Mouse (Mus musculus) embryo, embryonic 10.5 days (tissue): ENCODE results near the gene Slc17a7.
"Not testable (repeated sequence)": the region's sequence is repeated elsewhere in the genome, so short reads cannot be mapped to it uniquely, and the experiment has no call there.

Experiments
- DNase-seq: peaks from one replicate; pipeline ENCODE4 v3.0.0-alpha.2; 2015; ENCODE audit warnings: low spot score

Slc17a7 gene

DNA sequence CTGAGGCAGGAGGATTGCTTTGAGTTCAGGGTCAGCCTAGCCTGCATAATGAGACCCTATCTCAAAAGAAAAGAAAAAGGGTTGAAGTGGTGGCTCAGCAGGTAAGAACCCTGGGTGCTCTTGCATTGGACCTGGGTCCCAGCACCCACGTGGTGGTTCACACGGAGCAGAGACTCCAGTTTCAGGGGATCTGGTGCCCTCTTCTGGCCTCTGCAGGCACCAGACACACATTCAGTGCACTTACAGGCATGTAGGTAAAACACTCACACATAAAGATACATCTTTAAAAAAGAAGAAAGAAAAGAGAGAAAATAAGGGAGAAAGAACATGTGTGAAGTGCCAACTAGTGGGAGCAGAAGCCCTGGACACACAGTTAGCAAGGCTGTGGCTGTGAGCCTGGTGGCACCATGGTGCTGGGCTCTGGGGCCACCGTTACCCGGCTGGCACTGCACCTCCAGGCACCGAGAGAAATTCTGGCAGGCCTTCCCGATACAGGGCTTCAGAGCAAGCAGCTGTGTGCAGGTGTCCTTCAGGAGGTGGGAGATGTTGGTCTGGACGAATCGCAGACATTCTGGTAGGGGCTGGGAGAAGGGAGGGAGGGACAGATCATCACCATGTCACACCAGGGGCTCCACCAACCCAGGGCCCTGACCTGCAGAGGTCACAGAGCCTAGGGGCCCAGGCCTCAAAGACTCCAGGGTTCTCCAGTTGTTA, 30.1 kb upstream of the Slc17a7 start:
- DNase-seq = no peak

DNA sequence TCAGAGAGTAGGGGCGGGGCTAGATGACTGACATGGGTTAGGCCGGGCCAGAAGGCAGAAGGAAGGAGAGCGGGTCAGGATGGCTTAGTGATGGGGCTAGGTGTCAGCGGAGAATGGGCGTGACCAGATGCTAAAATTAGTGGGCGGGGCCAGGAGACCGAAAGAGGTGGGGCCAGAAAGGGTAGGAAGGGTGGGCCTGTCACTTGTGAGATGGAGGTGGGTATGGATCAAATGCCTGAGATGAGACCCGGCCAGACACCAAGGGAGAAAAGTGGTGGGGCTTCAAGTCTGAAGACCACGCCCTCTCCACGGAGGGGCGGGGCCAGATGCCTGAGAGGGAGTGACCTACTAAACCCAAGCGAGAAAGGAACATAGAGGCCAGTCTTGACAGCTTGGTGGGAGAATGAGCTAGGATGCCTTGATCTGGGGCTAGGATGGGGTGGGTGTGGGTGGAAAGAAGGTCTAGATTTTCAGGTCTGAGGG, 29.2 kb upstream of the Slc17a7 start:
- DNase-seq = peak; percentile 67

DNA sequence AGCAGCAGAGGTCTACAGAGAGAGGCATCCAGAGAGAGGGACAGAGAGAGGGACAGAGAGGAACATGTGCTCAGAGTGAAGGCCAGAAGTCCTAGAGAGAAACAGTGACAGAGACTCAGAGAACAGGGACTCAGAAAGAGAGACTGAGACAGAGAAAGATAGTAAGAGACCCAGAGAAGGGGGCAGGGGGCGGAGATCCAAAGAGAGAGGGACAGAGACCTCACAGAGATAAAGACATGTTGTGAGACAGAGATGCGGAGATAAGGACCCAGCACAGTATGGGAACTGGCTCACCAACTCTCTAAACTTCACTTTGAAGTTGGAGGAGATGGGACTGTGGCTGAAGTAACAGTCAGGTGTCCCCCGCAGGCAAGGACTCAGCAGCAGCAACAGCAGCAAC, 28.4 kb upstream of the Slc17a7 start:
- no peak for DNase-seq

DNA sequence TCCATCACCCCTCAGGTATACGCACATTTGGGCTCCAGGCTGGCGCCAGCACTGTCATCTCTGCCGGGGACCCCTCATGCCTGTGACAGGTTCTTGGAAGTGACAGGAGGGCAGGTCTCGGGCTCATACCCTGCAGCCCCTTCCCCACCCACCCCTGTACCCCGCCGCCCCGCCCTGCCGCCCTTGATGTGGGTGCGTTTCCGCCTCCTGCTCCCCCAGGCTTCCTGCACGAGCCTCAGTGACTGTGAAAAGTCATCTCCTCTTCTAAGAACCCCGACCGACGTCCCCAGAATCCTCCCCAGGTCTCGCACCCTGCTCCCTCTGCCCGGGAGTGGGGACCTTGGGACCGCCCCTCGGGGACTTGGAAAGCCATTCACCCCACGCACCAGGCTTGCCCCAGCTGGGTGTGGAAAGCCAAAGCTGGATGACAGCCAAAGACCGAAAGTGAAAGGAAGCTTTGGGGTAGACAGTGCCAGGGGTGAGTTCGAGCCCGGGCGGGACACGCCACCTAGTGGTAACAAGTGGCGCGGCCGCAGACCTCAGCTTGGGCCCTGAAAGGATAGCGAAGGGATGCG, 27.7 kb upstream of the Slc17a7 start, which contains the start of the genes Gm45713 and Flt3l:
Gene Gm45713, minus strand, starts transcription at position 239 of the 575 bp plus-strand sequence.
Gene Flt3l, minus strand, starts transcription at position 440 of the 575 bp plus-strand sequence.
- DNase-seq = peak; percentile 84

DNA sequence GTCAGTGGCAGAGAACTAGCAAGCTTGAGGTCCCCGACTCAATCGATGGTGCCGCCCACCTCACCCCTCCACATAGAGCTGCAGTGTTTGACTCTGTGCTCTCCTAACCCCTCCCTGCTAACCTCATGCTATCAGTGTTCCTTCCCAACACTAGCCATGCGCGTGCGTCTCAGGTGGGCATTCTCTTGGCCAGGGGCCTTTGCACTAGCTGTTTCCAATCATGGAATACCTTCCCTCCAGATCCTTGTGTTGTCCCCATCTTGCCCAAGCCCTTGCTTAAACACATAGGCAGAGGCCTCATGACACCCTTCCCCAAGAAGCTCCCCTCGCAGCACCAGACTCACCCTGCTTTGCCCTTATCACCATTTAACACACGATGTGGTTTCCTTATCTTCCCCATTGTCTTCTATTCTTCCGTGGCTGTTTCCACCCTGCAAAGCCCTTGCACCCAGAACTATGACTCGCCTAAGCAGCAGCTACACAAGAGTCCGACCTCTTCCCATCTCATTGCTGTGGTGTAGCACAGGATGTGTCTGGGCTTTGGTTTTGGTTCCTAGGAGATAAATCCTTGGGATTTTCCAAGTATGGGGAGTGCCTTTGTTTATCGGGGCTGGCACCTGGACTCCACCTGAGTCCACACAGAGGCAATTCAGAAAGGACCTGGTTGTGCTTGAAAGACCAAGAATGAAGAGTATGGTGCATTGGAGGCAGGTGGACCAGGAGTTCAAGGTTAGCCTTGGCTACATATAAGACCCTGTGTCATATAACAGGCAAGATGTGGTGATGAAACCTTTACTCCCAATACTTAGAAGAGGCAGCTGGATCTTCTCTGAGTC, 26.4 kb upstream of the Slc17a7 start:
- no peak for DNase-seq

DNA sequence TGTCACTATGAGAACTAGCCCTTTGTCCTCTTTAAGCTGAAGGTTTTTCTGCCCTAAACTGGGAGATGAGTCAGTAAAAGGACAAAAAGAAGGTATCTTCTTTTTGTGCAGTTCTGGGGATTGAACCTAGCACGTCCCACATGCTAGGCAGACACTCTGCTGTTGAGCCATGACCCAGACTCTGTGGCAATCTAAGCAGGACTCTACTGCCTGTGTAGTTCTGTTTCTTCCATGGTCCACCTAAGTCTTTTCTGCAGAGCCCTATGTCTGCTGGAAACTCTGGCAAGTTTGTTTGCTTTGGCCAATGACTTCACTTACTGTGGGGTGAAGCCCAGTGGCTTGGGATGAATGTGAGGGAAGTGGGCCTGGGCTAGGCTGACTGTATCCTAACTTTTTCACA, 25.3 kb upstream of the Slc17a7 start:
- no peak for DNase-seq

DNA sequence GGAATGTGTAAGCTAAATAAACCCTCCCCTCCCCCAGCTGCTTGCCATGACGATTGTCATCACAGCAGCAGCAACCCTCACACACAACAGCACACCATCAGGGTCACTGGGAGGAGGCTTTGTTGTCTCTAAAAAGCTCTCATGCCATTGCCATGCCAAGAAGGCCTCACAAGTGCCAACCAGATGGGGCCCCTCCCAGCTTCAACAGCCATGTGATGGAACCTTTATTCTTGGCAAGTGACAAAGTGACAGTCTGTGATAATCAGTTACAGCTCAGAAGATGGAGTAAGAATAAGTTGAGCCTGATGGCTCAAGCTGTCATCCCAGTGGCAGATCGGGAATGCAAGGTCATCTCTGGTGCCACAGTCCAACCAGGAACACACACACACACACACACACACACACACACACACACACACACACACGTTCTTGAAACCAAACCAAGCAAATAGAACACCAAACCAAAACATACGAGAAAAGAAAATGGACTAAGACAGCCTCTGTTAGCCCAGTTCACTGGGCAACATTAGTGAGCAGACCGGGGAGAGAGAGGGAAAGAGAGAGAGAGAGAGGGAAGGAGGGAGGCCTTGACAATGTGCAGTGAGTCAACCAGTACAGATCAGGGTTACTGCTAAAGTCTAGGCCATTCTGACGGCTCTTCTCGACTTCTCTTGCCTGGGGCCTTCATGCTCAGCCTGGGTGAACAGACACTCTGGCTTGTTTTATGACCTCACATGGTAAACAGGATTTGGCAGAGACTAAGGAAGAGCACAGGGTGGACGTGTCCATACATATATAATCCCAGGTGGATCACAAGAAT, 23.6 kb upstream of the Slc17a7 start:
- no peak for DNase-seq

DNA sequence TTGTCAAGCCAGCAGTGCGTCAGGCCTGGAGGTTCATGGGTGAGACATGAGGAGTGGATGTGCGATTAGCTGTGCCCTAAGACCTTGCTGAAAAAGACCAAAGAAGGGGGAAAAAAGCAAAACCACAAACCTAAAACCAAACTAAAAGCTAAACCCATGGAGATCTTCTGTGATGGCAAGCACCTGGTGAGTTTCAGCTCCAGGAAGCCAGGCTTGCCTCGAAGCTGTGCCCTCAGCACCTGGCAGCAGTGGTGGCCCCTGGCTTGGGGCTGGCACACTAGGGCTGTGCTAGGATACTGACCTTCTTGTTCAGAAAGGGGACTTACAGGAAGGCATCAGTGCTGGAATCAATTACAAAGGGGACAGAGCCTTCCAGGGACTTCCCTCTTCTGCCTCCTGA, 22.4 kb upstream of the Slc17a7 start:
- no peak for DNase-seq

DNA sequence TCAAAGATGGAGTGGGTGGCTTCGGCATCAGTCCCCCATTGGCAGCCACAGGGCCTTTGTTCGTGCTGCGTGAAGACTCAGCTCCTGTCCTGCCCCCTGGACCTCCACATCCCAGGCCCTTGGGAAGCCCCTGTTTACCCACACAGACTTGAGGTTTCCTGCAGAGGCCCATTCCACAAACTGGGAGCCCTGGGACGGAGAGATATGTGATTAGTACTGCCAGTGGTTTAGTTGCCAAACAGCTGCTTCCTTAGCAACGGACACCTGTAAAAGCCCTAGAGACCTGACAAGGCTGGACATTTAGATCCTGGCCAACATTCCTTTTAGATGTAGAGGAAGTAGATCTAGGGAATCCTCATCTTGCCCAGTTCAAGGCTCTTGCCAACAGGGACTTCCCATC, 21.8 kb upstream of the Slc17a7 start:
- no peak for DNase-seq

DNA sequence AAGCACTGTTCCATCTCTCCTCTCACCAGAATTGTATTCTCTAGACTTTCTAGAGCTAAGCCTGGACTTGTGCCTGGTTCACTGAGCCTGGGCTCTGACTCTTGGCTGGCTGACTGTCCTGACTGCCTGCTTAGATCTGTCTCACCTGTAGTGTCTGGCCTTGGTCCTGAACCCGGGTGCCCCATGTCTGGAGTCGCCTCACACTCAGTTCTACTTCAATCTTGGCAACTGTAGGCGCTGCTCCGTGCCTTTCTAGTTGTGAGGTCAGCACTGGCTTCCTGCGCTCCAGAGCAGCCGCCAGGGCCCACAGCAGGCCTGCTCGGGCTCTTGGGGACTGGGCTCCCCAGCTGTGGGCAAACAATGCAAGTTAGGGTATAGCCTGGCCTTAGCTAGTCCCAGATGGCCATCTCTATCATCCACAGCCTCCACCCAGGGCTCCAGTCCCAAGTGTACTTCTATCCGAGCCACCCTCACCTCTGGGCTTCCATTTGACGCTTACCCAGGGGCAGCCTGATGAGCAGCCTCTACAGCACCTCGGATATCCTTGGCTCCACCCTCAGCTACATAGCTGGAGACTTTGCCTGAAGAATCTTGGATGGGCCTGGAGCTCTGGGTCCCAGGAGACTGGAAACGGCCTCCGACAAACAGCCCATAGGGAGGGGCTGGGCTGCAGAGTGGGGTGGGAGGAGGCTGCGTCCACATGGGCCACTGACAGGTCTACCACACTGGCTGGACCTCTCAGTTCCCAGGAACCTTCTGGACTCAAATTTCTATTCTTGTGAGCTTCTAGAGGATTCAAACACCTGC, 19.2 kb upstream of the Slc17a7 start:
- DNase-seq = no peak

DNA sequence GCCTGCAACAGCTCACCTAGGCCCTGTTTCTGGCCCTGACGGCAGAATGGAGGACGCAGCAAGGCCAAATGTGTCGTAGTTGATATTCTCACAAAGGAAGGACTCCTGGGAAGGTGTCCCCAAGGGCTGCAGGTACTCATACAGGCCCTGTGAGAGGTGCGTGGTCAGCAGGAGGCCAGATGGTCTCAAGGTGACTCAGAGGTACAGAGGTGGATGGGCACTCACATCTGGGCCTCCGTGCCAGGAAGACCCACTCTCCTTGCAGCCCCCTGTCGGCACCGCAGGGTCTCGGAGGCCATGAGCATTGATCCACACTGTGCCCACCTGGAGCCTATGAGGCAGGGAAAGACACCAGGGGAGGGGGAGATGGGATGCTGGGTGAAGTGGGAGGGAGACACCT, 18.3 kb upstream of the Slc17a7 start:
- no peak for DNase-seq

DNA sequence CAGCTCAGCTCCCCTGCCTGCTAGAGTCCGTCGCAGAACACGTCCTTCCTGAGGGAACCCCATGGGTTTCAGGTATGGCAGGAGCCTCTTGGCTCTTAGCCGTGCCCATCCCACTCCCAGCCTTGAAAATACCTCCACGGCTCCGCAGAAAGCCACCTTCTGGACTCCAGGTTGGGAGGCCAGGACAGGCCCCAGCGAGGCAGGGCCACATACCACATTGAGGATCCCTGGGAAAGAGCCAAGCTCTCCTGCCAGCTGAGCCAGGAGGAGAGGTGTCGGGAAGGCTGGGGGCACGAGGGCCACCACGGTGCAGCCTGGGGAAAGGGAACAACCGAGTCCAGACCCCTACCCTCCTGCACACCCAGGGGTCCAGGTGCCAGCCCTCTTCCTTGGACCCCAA, 16.5 kb upstream of the Slc17a7 start:
- DNase-seq = no peak

DNA sequence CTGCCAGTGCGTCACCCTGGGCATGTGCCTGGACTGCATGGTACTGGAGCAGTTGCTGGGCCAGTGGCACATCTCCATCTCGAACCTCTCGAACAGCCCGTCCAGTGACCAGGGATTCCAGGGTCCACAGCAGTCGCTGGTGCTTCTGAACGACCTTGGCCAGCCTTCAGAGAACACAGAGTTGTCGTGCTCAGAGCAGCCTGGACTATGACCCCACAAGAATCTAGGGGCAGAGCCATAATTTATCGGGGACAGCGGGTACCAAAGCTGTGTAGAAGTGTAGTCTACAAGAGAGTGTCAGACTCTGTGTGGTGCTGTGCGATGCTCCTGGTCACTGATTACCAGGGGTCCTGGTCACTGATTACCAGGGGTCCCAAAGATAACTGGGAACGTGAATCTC, 15.8 kb upstream of the Slc17a7 start:
- no peak for DNase-seq

DNA sequence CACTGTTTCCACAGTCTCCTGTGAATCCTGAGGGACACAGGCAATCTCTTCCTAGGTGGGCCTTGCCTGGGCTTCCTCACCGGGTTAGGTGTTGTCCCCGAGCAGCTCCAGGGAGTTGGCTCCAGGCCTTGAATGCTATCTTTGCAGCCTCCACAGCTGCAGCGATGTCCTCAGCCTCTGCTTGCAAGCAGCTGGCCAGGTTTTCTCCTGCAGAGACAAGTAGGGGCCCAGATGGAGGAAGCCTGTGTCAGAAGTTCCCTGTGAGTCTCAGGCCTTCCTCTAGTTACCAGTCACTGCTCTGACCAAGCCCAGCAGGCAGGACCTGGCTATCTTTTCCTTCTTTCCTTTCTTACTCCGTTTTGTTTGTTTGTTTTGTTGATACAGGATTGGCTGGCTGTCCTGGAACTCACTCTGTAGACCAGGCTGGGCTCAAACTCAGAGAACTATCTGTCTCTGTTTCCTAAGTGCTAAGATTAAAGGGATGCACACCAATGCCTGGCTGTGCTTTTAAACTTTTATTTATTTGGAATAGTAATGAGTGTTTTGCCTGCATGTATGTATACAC, 15.1 kb upstream of the Slc17a7 start:
- no peak for DNase-seq

DNA sequence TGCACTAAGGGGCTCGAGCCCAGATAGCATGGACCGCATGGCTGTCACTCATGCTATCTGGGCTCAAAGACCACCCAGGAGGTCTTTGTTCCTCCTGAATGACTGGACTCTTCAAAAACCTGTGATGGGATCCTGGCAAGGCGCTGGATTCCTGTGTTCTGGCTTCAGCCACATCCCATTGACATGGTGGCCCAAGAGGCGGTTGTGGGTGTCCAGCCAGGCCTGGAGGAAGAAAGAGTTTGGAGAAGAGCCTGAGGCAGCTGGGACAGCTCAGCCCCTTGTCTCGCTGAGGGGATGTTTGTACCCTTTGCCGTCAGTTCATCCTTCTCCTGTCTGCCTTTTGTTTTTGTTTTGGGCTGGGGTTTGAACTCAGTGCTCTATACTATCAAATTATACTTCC, 14.2 kb upstream of the Slc17a7 start:
- DNase-seq = no peak

DNA sequence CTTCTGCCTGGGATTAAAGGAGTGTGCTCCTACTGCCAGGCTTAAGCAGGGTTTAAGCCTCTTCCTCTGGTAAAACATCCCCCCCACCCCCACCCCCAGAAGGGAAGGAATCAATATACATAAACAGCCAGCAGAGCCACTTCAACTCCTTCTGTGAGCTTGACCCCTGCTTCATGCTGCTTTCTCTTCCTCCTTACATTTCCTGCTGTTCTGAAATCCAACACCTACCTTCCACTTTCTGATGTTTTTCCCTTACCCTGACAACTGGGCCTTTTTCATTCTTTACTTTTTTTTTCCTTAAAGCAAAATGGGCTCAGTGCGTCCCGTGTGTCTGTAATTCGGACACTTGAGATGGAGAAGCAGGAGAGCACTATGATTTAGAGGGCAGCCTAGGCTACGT, 13.4 kb upstream of the Slc17a7 start:
- DNase-seq = no peak

DNA sequence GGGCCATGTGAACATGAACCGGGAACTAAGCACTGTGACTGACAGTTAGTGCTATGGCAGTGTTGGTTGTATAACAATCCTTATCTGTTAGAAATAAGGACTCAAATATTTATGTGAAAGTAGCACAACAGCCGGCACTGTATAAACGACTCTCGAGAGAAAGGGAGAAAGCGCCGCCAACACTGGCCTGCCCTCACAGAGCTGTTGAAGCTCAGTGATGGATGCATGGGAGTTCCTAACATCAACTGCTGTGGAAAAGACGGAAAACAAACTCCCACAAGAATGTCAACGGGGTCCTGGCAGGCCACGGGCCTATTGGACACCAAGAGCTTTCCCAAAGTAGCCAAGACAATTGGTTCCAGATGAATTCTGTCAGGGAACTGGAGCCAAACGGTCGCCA, 12.4 kb upstream of the Slc17a7 start:
- DNase-seq = peak; percentile 44

DNA sequence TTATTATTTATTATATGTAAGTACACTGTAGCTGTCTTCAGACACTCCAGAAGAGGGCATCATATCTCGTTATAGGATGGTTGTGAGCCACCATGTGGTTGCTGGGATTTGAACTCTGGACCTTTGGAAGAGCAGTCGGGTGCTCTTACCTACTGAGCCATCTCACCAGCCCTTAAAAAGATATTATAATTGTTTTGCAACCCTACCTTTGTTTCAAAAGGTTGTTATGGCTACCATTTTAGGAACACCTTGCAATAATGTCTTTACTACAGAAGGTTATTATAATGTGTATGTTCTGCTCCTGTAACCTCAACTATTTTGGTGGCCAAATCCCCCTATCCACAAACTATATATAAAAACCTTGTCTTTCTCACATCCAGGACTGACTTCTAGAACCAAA, 10.7 kb upstream of the Slc17a7 start:
- DNase-seq = not testable (repeated sequence)

DNA sequence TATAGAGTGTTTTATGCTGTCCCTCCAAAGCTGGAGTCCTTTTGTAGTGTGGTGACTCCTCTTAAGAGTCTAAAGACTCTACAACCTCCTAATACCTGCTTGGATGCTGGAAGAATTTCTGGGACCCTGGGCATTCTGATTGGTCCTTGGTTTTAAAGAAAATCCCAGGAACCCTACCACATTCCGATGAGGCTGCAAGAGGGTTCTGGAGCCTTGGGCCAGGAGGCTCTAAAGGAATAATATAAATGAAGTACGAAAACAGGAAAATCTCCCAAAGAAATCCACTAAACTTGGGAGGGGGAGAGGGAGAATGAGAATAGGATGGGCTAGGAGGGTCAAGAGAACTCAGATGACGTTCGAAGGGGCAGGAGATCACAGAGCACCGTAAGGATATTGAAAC, 10.2 kb upstream of the Slc17a7 start:
- no peak for DNase-seq

DNA sequence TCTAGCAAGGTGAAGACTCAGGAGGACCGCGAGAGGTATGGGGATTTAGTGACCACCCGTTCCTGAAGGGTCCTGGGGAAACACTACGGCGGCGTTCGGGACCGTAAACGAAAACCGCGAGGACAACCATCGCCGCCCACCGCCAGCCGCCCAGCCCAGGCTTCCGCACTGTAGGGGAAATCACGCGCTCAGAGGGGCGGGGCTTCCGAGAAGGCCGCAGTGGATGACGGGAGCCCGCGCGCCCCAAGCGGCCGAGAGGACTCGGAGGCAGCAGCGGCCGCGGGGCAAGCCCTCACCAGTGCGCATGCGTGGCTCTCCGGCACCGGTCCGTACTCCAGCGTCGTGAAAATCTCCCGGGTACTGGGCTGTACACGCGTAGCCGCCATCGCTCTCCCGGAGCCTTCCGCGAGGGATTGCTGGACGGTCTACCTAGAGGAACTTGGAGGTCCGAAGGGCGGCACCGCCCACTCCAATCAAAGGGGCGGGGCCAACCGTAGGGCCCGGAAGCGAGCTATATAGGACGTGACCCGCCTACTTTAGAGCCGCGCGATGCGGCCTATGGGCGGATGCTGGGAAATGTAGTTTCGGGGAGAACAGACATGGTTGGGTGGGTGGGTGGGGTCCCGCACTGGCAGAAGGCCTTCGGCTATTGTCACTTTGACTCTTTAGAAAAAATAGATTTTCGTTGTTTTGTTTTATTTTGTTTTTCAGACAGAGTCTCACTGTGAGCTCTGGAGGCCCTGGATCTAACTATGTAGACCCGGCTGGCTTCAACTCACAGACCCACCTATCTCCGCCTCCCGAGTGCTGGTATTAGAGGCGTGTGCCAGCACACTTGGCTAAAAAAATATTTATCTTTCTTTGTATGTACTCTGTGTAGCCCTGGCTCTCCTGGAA, 9.4 kb upstream of the Slc17a7 start, which contains the start of the genes Pih1d1 and Aldh16a1:
Gene Pih1d1, plus strand, starts transcription at position 208 of the 897 bp plus-strand sequence.
Gene Aldh16a1, minus strand, starts transcription at position 489 of the 897 bp plus-strand sequence.
- peak; percentile 97 for DNase-seq
